Mouse (Mus musculus) c-Kit-positive CD71-negative TER-119-negative erythroid progenitor cells, embryonic 14.5 days (primary cell): Measurements from ENCODE around the gene Mapkapk2.
"Not testable (repeated sequence)": the region's sequence is repeated elsewhere in the genome, so short reads cannot be mapped to it uniquely, and the experiment has no call there.

ENCODE experiments used
- DNase-seq: peaks from one replicate; pipeline ENCODE4 v3.0.0-alpha.2; 2013; ENCODE audit warnings: low read depth

Gene Mapkapk2

GRCm38 (mm10) chr1:131097700-131098094 is at the start of gene Mapkapk2:
Gene Mapkapk2, minus strand, starts transcription at chr1:131097826.
- peak; percentile 90 for DNase-seq

- DNase-seq, result no peak
Measured at GRCm38 (mm10) chr1:131146181-131146614, 48.6 kb upstream of the Mapkapk2 start.

DNA sequence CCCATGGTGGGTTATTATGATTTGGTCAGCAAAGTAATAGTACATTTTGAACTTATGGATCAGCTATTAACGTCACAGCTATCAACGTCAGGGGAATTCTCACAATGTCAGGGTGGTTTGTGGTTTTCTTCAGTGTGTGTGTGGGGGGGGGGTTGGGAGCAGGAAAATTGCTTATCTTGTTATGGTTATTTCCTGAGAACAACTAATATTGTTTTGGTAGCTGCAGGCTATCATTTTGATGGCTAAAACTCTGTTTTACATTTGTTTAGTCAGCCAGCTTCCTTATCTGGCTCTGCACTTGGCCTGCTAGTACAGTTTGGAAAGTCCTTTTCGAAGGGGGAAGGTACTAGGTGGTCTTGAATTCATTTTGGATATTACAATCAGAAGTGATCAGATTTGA is 47.6 kb upstream of the Mapkapk2 start:
- DNase-seq, result not testable (repeated sequence)

DNA sequence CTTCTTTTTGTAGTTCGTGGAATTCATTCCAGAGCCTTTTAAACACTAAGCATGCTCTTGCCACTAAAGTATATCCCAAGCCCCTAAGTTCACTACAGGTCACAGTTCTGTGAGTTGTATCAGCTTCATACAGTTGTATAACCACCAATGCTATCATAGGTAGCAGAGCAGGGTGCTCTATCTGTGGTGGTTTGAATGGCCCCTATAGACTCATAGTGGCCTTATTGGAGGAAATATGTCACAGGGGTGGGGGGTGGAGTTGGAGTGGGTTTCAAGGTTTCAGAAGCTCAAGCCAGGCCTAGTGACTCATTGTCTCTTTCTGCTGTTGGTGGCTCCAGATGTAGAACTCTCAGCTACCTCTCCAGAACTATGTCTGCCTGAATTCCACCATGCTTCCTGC is 44.8 kb upstream of the Mapkapk2 start:
- no peak for DNase-seq

DNA sequence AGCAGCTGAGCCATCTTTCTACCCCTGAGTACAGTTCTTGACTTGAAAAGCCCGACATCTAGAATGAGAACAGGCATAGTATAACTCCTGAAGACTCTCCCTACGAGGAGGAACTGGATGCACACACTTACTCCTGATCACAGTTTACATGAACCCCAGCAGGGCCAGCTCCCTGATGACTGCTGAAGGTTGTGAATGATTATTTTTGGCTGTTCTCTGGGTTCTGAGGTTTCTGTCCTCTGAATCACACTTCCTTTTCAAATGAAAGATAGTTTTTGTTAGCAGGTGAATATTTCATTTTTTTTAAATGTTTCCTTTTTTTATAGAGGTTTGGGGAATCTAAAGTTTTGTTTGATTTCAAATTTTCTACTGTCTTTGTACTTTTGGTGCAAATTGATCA is 43.8 kb upstream of the Mapkapk2 start:
- DNase-seq, result no peak

- DNase-seq, result no peak
Measured at GRCm38 (mm10) chr1:131139102-131140095, 41.8 kb upstream of the Mapkapk2 start.

GRCm38 (mm10) chr1:131138191-131139016 is 40.8 kb upstream of the Mapkapk2 start, which contains the start of gene Dyrk3:
Gene Dyrk3, minus strand, starts transcription at chr1:131138340.
- DNase-seq, result peak; percentile 90

DNA sequence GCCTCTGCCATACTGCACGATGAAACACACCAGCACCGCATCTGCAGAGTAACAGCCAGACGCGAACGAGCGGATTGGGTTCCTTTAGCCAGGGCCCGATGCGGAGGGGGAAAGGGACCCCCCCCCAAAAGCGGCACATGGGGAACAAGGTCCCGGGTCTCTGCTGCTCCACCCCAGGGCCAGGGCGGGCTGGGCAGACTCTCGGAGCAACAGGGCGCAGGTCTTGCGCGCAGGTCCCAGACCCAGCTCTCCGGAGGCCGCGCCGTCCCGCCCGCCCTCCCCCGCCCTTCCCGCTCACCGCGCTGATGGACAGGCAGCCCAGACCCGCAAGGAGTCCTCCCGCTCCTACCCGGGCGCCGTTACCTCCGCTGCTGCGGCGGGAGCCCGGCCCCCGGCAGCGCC is 40.1 kb upstream of the Mapkapk2 start:
- no peak for DNase-seq

- no peak for DNase-seq
Measured at GRCm38 (mm10) chr1:131137111-131137510, 39.5 kb upstream of the Mapkapk2 start.

GRCm38 (mm10) chr1:131135960-131136629 is 38.5 kb upstream of the Mapkapk2 start:
- no peak for DNase-seq

DNA sequence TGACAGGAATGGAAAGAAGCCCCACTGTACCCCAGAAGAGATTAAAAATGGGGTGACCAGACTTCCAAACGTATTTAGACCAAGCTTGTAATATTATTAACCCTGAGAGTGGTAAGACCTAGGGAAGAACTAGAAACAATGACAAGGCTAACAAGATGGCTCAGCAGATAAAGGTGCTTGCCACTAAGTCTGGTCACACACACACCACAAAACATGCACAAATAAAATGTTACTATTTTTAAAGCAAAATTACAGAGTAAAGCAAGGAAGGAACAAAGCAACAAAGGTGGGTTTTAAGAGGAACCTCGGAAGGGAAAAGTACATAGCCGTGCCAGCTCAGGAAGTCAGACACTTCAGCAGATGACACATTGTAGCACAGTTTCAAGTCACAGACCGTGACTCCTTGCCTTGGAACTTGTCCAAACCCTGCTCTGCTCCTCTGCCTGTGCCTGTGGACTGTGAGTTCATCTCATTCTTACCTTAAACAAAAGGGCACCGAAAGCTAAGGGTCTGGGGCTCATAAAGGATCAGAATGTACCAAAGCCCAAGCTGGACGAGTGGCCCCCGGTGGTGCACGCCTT is 37.4 kb upstream of the Mapkapk2 start:
- no peak for DNase-seq

DNA sequence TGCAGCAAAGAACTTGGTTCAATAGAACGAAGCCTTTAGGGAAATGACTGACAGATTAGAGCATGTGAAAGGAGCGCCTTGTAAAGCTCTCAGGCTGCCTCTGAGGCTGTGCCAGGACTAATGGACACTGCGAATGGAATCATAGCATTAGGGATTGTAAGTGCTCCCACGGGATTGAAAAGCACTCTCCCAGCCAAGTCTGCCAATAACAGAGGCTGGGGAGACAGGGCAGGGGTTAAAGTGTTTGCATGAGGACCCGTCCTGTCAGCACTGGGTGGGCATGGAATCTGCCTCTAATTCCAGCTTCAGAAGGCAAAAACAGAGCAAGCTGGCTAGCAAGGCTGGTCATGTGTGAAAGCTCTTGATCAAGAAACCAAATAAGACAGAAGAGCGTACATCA is 36.6 kb upstream of the Mapkapk2 start:
- DNase-seq, result no peak

- no peak for DNase-seq
Measured at GRCm38 (mm10) chr1:131125987-131126744, 28.5 kb upstream of the Mapkapk2 start.

DNA sequence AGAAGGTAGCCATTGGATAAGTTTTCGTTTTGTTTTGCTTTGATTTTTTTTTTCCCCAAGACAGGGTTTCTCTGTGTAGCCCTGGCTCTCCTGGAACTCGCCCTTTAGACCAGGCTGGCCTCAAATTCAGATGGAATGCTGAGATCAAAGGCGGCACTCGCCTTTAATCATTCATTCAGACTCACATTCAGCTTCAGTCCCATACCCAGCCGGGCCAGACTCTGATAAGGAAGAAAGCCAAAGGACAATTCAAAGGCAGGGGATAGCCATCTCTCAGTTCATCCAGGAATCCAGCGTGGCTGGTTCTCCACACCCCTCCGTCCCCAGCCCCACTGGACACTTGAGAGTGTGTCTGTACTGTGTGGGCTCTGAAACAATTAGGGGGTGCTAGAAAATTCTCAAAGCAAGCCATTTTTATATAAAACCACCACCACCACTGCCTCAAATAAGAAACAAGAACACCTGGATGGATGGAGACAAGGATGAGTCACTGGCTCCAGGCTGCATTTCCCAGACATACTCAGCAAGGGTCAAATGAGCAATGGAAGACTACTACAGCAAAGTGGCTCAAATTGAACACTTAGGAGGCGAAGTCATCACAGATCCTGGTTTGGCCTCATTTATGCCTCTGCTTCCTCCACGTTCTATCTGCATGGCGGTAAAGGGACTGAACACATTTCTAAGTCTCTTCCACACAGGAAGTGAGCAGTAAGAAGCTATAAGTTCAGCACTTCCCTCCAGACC is 26.1 kb upstream of the Mapkapk2 start:
- DNase-seq, result no peak

GRCm38 (mm10) chr1:131121987-131122386 is 24.4 kb upstream of the Mapkapk2 start:
- no peak for DNase-seq

DNA sequence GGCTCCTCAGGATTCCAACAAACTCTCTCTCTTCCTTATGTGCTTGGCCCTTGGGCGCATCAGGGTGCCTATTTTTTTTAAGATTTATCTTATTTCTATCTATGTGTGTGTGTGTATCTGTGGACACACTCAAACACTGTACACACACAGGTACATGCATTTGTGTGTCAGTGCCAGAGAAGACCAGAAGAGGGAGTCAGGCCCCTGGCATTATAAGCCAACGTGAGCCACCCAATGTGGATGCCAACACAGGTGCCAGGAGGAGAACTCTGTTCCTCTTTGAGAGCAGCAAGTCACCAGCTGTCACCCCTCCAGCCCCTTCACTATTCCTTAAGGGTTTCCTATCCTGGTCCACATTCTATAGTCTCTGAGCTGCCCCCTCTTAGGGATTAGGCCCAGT is 21.4 kb upstream of the Mapkapk2 start:
- DNase-seq, result no peak

- DNase-seq, result no peak
Measured at GRCm38 (mm10) chr1:131118530-131118929, 20.9 kb upstream of the Mapkapk2 start.

DNA sequence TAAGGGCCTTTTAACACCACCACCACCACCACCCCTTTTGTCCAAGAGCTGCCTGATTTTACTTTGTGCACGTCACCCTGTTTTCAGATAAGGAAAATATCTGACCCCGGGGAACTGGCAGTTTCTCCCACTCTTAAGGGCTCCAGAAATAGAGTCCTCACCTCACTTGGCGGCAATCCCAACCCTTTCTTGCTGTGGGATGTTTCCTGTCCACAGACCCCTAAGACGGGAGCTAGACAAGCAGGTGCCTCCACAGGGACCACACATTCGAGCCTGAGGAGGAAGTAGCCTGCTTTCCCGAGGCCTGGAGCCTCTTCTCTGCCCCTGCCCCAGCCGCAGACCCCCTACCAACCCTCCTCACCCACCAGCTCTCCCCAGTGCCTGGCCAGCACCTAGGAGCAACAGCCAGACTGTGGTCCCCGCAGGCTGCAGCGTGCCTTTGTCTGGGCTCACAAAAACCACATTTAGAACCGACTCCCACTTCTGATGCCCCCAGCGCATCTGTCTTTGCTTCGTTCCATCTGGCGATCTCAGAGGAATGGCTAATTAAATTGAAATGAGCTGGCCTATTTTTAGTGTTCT is 18.9 kb upstream of the Mapkapk2 start:
- DNase-seq, result no peak

DNA sequence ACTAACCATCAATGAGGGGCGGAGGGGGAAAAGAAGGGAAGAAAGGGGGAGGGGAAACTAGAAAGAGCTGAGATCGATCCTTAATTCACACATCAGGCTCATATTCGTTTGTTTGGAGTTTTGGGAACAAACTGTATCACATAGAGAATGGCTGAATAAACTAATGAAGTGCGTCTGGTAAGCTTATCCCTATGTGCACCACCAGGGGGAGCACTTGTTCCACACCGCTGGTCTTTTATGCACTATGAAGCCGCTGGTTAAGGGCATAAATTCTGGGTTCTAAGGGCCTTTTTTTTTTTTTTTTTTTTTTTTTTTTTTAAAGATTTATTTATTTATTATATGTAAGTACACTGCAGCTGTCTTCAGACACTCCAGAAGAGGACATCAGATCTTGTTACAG is 18.3 kb upstream of the Mapkapk2 start:
- DNase-seq, result no peak

DNA sequence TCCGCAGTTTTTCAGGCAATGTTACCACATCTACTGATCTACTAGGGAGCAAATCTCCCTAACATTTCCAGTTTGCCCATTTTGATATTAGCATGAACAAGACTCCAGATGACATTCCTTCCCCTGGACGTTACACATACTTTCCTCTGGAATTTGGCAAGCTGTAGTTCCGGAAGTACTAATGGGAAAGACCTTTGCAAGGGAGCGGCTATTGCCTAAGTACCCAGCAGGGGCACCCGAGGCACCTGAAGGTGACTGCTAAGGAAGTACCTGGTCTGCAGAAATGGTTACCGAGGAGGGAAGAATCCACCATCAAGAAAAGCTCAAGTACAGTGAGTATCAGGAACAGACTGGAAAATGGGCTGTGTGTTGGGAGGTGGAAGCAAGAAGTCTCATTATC is 14.9 kb upstream of the Mapkapk2 start:
- no peak for DNase-seq
